Mouse (Mus musculus) cortical plate, adult 2 months (tissue): ENCODE results near the gene Slc51a.

Experiments
- CTCF ChIP-seq: fragments of 200-500 bp; IDR thresholded peaks from 2 replicates; pipeline ENCODE4 v1.5.1; 2011; ENCODE audit warnings: mild to moderate bottlenecking, control low read depth, low read length; ENCODE audit not compliant: insufficient read depth; ENCODE audit errors: extremely low read depth
- POLR2A ChIP-seq: fragments of 200-500 bp; IDR thresholded peaks from 2 replicates; pipeline ENCODE4 v1.6.1; 2011; ENCODE audit warnings: mild to moderate bottlenecking, low read length, control low read depth; ENCODE audit not compliant: insufficient read depth; ENCODE audit errors: extremely low read depth

DNA sequence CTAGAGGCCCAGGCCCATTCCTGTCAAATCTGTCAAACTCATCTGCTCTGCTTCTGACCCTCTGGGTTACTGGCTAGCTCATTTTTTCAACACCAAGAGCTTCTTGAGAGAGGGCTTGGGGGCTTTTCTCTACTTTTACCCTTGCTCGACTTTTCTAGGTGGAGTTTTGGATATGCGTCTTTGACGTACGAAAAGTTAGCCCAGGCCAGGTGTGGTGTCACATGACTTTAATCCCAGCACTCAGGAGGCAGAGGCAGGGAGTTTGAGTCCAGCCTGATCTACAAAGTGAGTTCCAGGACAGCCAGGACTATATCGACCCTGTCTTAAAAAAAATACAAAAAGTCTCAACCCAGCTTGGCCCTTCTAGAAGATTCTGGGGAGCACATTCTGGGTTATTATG, 20.4 kb upstream of the Slc51a start:
- no peak for TF ChIP-seq CTCF
- TF ChIP-seq POLR2A: no peak
